Mouse (Mus musculus): Measurements from ENCODE around the gene Kxd1. TPM values are rescaled to one million over a fixed set of nuclear protein-coding genes. Genes with fewer than 3 reads are reported as not detected.

Gene Kxd1
- polyA plus RNA-seq, 1 experiment from 2014 or later = 46.4 TPM

- WGBS = 12% methylated on average over 25 of the region's 25 CpGs
- Histone ChIP-seq H3K27me3 (replicated peaks) (no peaks in the 10 kb centered on the region), H3K4me1 (peaks cover 41% of the 10 kb centered on the region), H3K4me3 (peak overlapping the region; percentile 88), H3K9ac (peak overlapping the region; percentile 88), H3K36me3 (replicated peaks) (peaks cover 8% of the 10 kb centered on the region; the same call in 1 of the 2 replicates), H3K27ac (peak overlapping the region; percentile 97; the same call in 1 of the 2 replicates), H3K4me2 (peak overlapping the region; percentile 95), H3K9me3 (no peaks in the 10 kb centered on the region)
- no peak for ATAC-seq (replicated peaks)
These were observed 18.3 kb downstream of the Kxd1 start for GRCm38 (mm10) chr8:70509281-70509952.

GRCm38 (mm10) chr8:70507027-70507393 is 20.7 kb downstream of the Kxd1 start:
- H3K36me3 ChIP-seq (replicated peaks) = peaks cover 8% of the 10 kb centered on the region; the same call in 1 of the 2 replicates
- H3K4me2 ChIP-seq = peak overlapping the region; percentile 87; the same call in 1 of the 2 replicates
- H3K4me1 ChIP-seq = peaks cover 55% of the 10 kb centered on the region
- H3K9me3 ChIP-seq = no peaks in the 10 kb centered on the region
- H3K27ac ChIP-seq = peak overlapping the region; percentile 95
- H3K4me3 ChIP-seq = peak overlapping the region; percentile 80; the same call in 1 of the 2 replicates
- no peak for ATAC-seq (replicated peaks)
- H3K27me3 ChIP-seq (replicated peaks) = peaks cover 23% of the 10 kb centered on the region
- no peak overlapping the region for H3K9ac ChIP-seq
- 62% methylated on average over 5 of the region's 5 CpGs for WGBS

DNA sequence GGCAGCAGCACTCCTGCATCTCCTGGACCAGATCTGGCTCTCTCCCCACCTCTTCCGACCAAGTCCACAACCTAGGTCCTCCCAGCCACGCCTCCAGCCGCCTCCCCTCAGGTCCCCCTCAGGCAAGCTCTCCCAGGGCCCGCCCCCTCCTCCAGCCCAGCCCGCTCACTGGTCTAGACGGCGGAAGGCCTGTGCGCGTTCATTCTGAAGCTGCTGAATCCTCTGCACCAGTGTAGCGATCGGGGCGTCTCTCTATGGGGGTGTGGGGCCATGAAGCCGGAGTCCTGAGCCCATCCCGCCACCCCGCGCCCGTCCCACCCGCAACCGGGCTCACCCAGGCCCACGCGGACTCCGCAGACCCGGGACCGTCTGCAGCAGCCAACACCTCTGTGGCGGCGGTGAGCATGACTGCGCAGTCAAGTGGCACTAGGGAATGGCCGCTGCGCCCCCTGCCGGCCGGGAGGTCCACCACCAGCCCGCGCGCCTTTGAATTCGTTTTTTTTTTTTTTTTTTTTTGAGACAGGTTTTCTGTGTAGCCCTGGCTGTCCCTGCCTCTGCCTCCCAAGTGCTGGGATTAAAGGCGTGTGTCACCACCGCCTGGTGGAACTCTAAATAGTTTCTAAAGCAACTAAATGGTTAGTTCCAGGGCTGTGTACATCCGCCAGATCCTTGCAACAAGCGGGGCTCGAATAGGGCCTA is 21.3 kb downstream of the Kxd1 start, which contains the start of gene Rex1bd:
TSS of gene Rex1bd (minus strand) at position 425 of the 699 bp plus-strand sequence.
- H3K4me2 ChIP-seq = peak within 1 kb of the TSS; percentile 87
- H3K9ac ChIP-seq = peak within 1 kb of the TSS; percentile 92
- ATAC-seq (replicated peaks) = peak; percentile 83
- 3% methylated on average over 40 of the region's 40 CpGs for WGBS
- H3K9me3 ChIP-seq = no peaks in the 10 kb centered on the region
- H3K36me3 ChIP-seq (replicated peaks) = peaks cover 8% of the 10 kb centered on the region; the same call in 1 of the 2 replicates
- H3K4me1 ChIP-seq = peaks cover 53% of the 10 kb centered on the region
- H3K27me3 ChIP-seq (replicated peaks) = peaks cover 28% of the 10 kb centered on the region
- H3K4me3 ChIP-seq = peak within 1 kb of the TSS; percentile 80
- peak within 1 kb of the TSS; percentile 95 for H3K27ac ChIP-seq

- H3K27me3 ChIP-seq (replicated peaks) = peaks cover 35% of the 10 kb centered on the region
- ATAC-seq (replicated peaks) = peak; percentile 28
- peak overlapping the region; percentile 87 for H3K4me2 ChIP-seq
- H3K4me3 ChIP-seq = peak overlapping the region; percentile 80
- H3K36me3 ChIP-seq (replicated peaks) = peaks cover 8% of the 10 kb centered on the region; the same call in 1 of the 2 replicates
- peak overlapping the region; percentile 95 for H3K27ac ChIP-seq
- H3K4me1 ChIP-seq = peaks cover 52% of the 10 kb centered on the region
- H3K9me3 ChIP-seq = no peaks in the 10 kb centered on the region
- 35% methylated on average over 32 of the region's 32 CpGs for WGBS
- peak overlapping the region; percentile 92 for H3K9ac ChIP-seq
These were observed 21.9 kb downstream of the Kxd1 start for GRCm38 (mm10) chr8:70505698-70506327.

DNA sequence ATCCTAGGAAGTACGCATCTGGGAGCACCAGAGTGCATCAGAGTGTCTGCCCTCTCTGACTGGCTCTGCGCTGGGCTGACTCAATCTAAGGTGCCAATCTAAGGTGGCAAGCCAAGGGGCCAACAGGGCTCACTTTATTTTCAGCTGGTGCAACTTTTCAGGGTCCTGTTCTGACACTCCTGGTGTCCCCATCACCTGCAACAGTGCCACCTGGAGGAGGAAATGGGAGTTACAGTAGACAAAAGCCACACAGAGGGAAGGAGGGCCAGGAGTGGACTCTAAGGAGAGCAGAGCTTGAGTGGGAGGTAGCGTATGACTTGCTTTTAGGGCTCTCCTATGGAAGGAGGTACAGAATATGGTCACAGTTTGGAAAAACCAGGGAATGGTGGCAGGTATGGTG is 22.9 kb downstream of the Kxd1 start:
- Histone ChIP-seq H3K4me2 (peak overlapping the region; percentile 87; the same call in 1 of the 2 replicates), H3K9ac (no peak overlapping the region), H3K27ac (no peak overlapping the region), H3K36me3 (replicated peaks) (peaks cover 8% of the 10 kb centered on the region; the same call in 1 of the 2 replicates), H3K27me3 (replicated peaks) (peaks cover 44% of the 10 kb centered on the region), H3K4me3 (no peak overlapping the region), H3K4me1 (peaks cover 56% of the 10 kb centered on the region), H3K9me3 (no peaks in the 10 kb centered on the region)
- WGBS = 73% methylated on average over 3 of the region's 3 CpGs
- ATAC-seq (replicated peaks) = no peak

DNA sequence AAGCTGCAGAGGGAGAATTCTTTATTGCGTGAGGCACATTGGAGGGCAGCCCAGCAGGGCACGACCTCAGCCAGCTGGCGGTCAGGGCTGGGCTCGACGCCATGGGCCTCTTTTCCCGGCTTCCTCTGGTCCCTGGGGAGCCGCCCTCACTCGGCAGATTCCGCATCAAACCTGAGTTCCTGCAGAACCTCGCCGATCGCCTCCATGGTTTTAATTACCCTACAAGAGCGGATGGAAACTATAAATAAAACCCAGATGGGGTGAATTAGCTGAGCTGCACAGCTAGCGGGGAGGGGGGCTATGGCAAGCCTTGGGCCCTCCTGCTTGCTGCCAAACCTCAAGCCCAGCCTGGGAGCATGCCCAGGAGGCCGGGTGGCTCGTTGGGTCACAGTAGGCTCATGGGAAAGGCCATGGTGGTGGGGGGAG is 23.5 kb downstream of the Kxd1 start:
- H3K4me1 ChIP-seq = peaks cover 52% of the 10 kb centered on the region
- H3K9ac ChIP-seq = no peak overlapping the region
- peaks cover 50% of the 10 kb centered on the region for H3K27me3 ChIP-seq (replicated peaks)
- 60% methylated on average over 16 of the region's 16 CpGs for WGBS
- ATAC-seq (replicated peaks) = no peak
- H3K9me3 ChIP-seq = no peaks in the 10 kb centered on the region
- no peak overlapping the region for H3K4me2 ChIP-seq
- H3K27ac ChIP-seq = no peak overlapping the region
- H3K36me3 ChIP-seq (replicated peaks) = peaks cover 8% of the 10 kb centered on the region; the same call in 1 of the 2 replicates
- H3K4me3 ChIP-seq = no peak overlapping the region

DNA sequence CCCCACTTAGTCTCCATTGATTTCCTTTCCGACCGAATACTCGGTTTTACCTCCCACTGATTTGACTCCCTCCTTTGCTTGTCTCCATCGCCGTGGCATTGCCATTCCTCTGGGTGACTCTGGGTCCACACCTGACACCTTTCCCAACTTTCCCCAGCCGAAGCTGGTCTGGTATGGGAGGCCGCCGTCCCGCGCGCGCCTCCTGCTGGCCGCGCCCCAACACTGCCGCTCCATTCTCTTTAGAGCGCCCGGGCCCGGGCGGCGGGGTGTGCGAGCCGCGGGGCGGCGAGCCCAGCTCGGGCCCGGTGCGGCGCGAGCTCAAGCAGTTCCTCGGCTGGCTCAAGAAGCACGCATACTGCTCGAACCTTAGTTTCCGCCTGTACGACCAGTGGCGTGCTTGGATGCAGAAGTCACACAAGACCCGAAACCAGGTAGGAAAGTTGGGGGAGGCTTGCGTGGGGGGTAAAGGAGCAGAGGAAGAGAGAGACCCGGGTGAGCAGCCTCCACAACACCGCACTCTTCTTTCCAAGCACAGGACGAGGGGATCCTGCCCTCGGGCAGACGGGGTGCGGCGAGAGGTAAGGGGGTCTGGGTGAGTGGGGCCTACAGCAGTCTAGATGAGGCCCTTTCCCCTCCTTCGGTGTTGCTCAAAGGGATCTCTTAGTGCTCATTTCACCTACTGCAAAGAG is 24.6 kb downstream of the Kxd1 start:
- Histone ChIP-seq H3K36me3 (replicated peaks) (peaks cover 8% of the 10 kb centered on the region; the same call in 1 of the 2 replicates), H3K27me3 (replicated peaks) (peaks cover 61% of the 10 kb centered on the region), H3K4me2 (0 out of 2 replicates have a peak overlapping the region, but pooled peaks have one; percentile 18), H3K4me3 (no peak overlapping the region), H3K27ac (no peak overlapping the region), H3K4me1 (peaks cover 42% of the 10 kb centered on the region), H3K9me3 (no peaks in the 10 kb centered on the region), H3K9ac (no peak overlapping the region)
- ATAC-seq (replicated peaks) = no peak
- WGBS = 13% methylated on average over 46 of the region's 46 CpGs

- Histone ChIP-seq H3K27ac (no peak overlapping the region), H3K9me3 (no peaks in the 10 kb centered on the region), H3K9ac (no peak overlapping the region), H3K27me3 (replicated peaks) (peaks cover 67% of the 10 kb centered on the region), H3K4me1 (peaks cover 42% of the 10 kb centered on the region), H3K4me3 (no peak overlapping the region), H3K4me2 (no peak overlapping the region), H3K36me3 (replicated peaks) (peaks cover 3% of the 10 kb centered on the region; the same call in 1 of the 2 replicates)
- WGBS = 36% methylated on average over 12 of the region's 12 CpGs
- ATAC-seq (replicated peaks) = no peak
These were observed 25.2 kb downstream of the Kxd1 start for GRCm38 (mm10) chr8:70502540-70502939.

DNA sequence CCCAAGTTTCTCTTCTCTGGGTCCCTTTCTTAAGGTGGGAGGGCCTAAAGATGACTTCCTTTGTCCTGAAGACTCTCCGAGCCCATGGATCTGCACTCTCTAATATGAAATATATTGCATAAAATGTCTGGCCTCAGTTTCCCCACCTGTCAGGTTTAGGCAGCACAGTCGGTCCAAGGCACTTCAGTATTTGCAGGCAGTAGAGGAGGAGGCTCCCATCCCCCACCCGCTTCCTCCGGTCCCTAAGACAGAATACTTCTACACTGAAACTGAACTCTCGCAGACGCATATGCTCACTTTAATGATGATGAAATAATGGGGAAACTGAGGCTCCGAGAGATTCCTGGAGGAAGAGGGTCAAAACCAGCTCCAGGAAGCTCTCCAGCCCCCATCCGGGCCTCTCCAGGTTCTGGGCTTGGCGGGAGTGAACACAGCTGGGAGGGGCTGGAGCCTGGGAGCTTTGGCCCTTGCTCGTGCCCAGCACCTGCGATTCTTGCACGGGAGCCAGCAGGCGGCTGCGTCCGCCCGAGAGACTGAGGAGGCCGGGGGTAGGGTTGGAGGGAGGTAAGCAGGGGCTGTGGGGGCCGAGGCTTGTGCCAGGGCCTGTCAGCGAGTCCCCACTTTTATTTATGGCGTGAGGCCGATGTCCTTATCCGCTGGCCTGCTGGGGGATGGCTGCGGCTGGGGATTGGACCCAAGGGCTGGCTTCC is 25.8 kb downstream of the Kxd1 start:
- Histone ChIP-seq H3K9me3 (no peaks in the 10 kb centered on the region), H3K4me2 (no peak overlapping the region), H3K27me3 (replicated peaks) (peaks cover 72% of the 10 kb centered on the region), H3K36me3 (replicated peaks) (no peaks in the 10 kb centered on the region), H3K27ac (no peak overlapping the region), H3K4me3 (no peak overlapping the region), H3K9ac (no peak overlapping the region), H3K4me1 (peaks cover 40% of the 10 kb centered on the region)
- ATAC-seq (replicated peaks) = no peak
- WGBS = 13% methylated on average over 23 of the region's 23 CpGs

DNA sequence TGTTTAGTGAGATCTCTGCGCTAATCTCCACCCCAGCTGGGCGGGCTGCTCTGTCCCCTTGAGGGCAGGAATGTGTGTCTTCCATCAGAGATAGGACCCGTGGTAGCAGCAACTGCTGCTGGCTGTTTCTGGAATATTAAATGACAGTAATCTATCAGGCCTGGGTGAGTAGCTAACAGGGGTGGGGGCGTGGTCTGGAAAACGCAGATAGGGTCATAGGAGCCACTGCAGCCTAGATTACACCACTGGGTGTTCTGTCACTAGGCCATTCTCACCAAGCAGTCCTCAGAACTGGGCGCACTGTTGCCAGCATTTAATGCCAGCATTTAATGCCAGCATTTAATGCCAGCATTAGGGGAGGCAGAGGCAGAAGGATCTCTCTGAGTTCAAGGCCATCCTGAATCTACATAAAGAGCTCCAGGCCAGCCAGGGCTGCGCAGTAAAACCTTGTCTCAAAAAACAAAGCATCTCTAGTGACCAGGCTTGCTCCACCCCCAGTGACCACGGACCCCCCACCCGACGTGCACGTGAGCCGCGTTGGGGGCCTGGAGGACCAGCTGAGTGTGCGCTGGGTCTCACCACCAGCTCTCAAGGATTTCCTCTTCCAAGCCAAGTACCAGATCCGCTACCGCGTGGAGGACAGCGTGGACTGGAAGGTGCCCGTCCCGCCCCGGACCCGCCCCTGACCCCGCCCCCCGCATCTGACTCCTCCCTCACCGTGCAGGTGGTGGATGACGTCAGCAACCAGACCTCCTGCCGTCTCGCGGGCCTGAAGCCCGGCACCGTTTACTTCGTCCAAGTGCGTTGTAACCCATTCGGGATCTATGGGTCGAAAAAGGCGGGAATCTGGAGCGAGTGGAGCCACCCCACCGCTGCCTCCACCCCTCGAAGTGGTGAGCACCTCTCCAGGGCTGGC is 27.1 kb downstream of the Kxd1 start:
- ATAC-seq (replicated peaks) = no peak
- Histone ChIP-seq H3K4me1 (peaks cover 35% of the 10 kb centered on the region), H3K9me3 (no peaks in the 10 kb centered on the region), H3K36me3 (replicated peaks) (no peaks in the 10 kb centered on the region), H3K9ac (no peak overlapping the region), H3K4me2 (peak overlapping the region; percentile 30), H3K27ac (no peak overlapping the region), H3K27me3 (replicated peaks) (peaks cover 86% of the 10 kb centered on the region), H3K4me3 (no peak overlapping the region; the same call in 1 of the 2 replicates)
- WGBS = 6% methylated on average over 39 of the region's 39 CpGs

Data from midbrain, embryonic 15.5 days (tissue).